Mouse (Mus musculus): ENCODE results near the gene Herpud1. TPM values are rescaled to one million over a fixed set of nuclear protein-coding genes. Genes with fewer than 3 reads are reported as not detected.

Herpud1 gene
- polyA plus RNA-seq, 1 experiment from 2014 or later: 72.3 TPM

GRCm38 (mm10) chr8:94413509-94413908 is 27.3 kb downstream of the Herpud1 start:
- Histone ChIP-seq H3K36me3 (ENCODE audit: control insufficient read depth, insufficient read depth, low read length) (no peaks in the 10 kb centered on the region), H3K9ac (ENCODE audit: low read depth, low read length) (no peak overlapping the region), H3K4me1 (ENCODE audit: control insufficient read depth, insufficient read depth, low read length) (no peaks in the 10 kb centered on the region), H3K4me3 (ENCODE audit: low read depth, low read length) (no peak overlapping the region), H3K4me2 (ENCODE audit: low read length) (no peak overlapping the region), H3K27me3 (ENCODE audit: control insufficient read depth, insufficient read depth, low read depth, low read length) (no peaks in the 10 kb centered on the region), H3K27ac (ENCODE audit: low read length) (no peak overlapping the region), H3K9me3 (replicated peaks; ENCODE audit: control insufficient read depth, low read length, poor library complexity, severe bottlenecking) (no peaks in the 10 kb centered on the region)
- WGBS: 92% methylated on average over 6 of the region's 6 CpGs
- ATAC-seq: no peak

- Histone ChIP-seq H3K4me2 (ENCODE audit: low read length) (no peak overlapping the region), H3K27ac (ENCODE audit: low read length) (no peak overlapping the region), H3K4me3 (ENCODE audit: low read depth, low read length) (no peak overlapping the region), H3K36me3 (ENCODE audit: control insufficient read depth, insufficient read depth, low read length) (no peaks in the 10 kb centered on the region), H3K9ac (ENCODE audit: low read depth, low read length) (no peak overlapping the region), H3K4me1 (ENCODE audit: control insufficient read depth, insufficient read depth, low read length) (no peaks in the 10 kb centered on the region), H3K27me3 (ENCODE audit: control insufficient read depth, insufficient read depth, low read depth, low read length) (no peaks in the 10 kb centered on the region), H3K9me3 (replicated peaks; ENCODE audit: control insufficient read depth, low read length, poor library complexity, severe bottlenecking) (no peaks in the 10 kb centered on the region)
- no peak for ATAC-seq
- 78% methylated on average over 2 of the region's 2 CpGs for WGBS
Observed at GRCm38 (mm10) chr8:94415218-94415617, 29.0 kb downstream of the Herpud1 start.

- H3K4me1 ChIP-seq (ENCODE audit: control insufficient read depth, insufficient read depth, low read length): no peaks in the 10 kb centered on the region
- H3K4me2 ChIP-seq (ENCODE audit: low read length): no peak overlapping the region
- ATAC-seq: no peak
- H3K4me3 ChIP-seq (ENCODE audit: low read depth, low read length): no peak overlapping the region
- no peak overlapping the region for H3K9ac ChIP-seq (ENCODE audit: low read depth, low read length)
- H3K27me3 ChIP-seq (ENCODE audit: control insufficient read depth, insufficient read depth, low read depth, low read length): no peaks in the 10 kb centered on the region
- no peak overlapping the region for H3K27ac ChIP-seq (ENCODE audit: low read length)
- WGBS: 84% methylated on average over 9 of the region's 9 CpGs
- H3K36me3 ChIP-seq (ENCODE audit: control insufficient read depth, insufficient read depth, low read length): no peaks in the 10 kb centered on the region
- no peaks in the 10 kb centered on the region for H3K9me3 ChIP-seq (replicated peaks; ENCODE audit: control insufficient read depth, low read length, poor library complexity, severe bottlenecking)
Observed at GRCm38 (mm10) chr8:94418017-94418416, 31.8 kb downstream of the Herpud1 start.

GRCm38 (mm10) chr8:94422270-94422669 is 36.0 kb downstream of the Herpud1 start:
- Histone ChIP-seq H3K9me3 (replicated peaks; ENCODE audit: control insufficient read depth, low read length, poor library complexity, severe bottlenecking) (no peaks in the 10 kb centered on the region), H3K4me2 (ENCODE audit: low read length) (no peak overlapping the region)

GRCm38 (mm10) chr8:94427953-94428352 is 41.7 kb downstream of the Herpud1 start:
- Histone ChIP-seq H3K27me3 (ENCODE audit: control insufficient read depth, insufficient read depth, low read depth, low read length) (no peaks in the 10 kb centered on the region), H3K9me3 (replicated peaks; ENCODE audit: control insufficient read depth, low read length, poor library complexity, severe bottlenecking) (no peaks in the 10 kb centered on the region), H3K9ac (ENCODE audit: low read depth, low read length) (no peak overlapping the region), H3K27ac (ENCODE audit: low read length) (no peak overlapping the region), H3K4me1 (ENCODE audit: control insufficient read depth, insufficient read depth, low read length) (no peaks in the 10 kb centered on the region), H3K4me2 (ENCODE audit: low read length) (no peak overlapping the region), H3K36me3 (ENCODE audit: control insufficient read depth, insufficient read depth, low read length) (no peaks in the 10 kb centered on the region), H3K4me3 (ENCODE audit: low read depth, low read length) (no peak overlapping the region)
- ATAC-seq: no peak
- WGBS: 77% methylated on average over 10 of the region's 10 CpGs

More at GRCm38 (mm10) chr8:94422270-94422669, 36.0 kb downstream of the Herpud1 start:
- Histone ChIP-seq H3K27ac (ENCODE audit: low read length) (no peak overlapping the region), H3K4me3 (ENCODE audit: low read depth, low read length) (no peak overlapping the region), H3K36me3 (ENCODE audit: control insufficient read depth, insufficient read depth, low read length) (no peaks in the 10 kb centered on the region), H3K9ac (ENCODE audit: low read depth, low read length) (no peak overlapping the region), H3K27me3 (ENCODE audit: control insufficient read depth, insufficient read depth, low read depth, low read length) (no peaks in the 10 kb centered on the region), H3K4me1 (ENCODE audit: control insufficient read depth, insufficient read depth, low read length) (no peaks in the 10 kb centered on the region)
- ATAC-seq: no peak
- WGBS: 91% methylated on average over 4 of the region's 4 CpGs

GRCm38 (mm10) chr8:94428420-94428819 is 42.2 kb downstream of the Herpud1 start:
- Histone ChIP-seq H3K4me2 (ENCODE audit: low read length) (no peak overlapping the region), H3K4me1 (ENCODE audit: control insufficient read depth, insufficient read depth, low read length) (no peaks in the 10 kb centered on the region), H3K9ac (ENCODE audit: low read depth, low read length) (no peak overlapping the region), H3K27me3 (ENCODE audit: control insufficient read depth, insufficient read depth, low read depth, low read length) (no peaks in the 10 kb centered on the region), H3K36me3 (ENCODE audit: control insufficient read depth, insufficient read depth, low read length) (no peaks in the 10 kb centered on the region), H3K9me3 (replicated peaks; ENCODE audit: control insufficient read depth, low read length, poor library complexity, severe bottlenecking) (no peaks in the 10 kb centered on the region), H3K4me3 (ENCODE audit: low read depth, low read length) (no peak overlapping the region), H3K27ac (ENCODE audit: low read length) (no peak overlapping the region)
- no peak for ATAC-seq
- 84% methylated on average over 4 of the region's 4 CpGs for WGBS

- no peak for ATAC-seq
- Histone ChIP-seq H3K27me3 (ENCODE audit: control insufficient read depth, insufficient read depth, low read depth, low read length) (peaks cover 6% of the 10 kb centered on the region), H3K9me3 (replicated peaks; ENCODE audit: control insufficient read depth, low read length, poor library complexity, severe bottlenecking) (no peaks in the 10 kb centered on the region)
Observed at GRCm38 (mm10) chr8:94429376-94429775, 43.1 kb downstream of the Herpud1 start.

GRCm38 (mm10) chr8:94432212-94432611 is 46.0 kb downstream of the Herpud1 start:
- ATAC-seq: no peak
- no peaks in the 10 kb centered on the region for H3K9me3 ChIP-seq (replicated peaks; ENCODE audit: control insufficient read depth, low read length, poor library complexity, severe bottlenecking)
- H3K4me3 ChIP-seq (ENCODE audit: low read depth, low read length): no peak overlapping the region
- peaks cover 12% of the 10 kb centered on the region for H3K27me3 ChIP-seq (ENCODE audit: control insufficient read depth, insufficient read depth, low read depth, low read length)
- no peak overlapping the region for H3K9ac ChIP-seq (ENCODE audit: low read depth, low read length)
- H3K27ac ChIP-seq (ENCODE audit: low read length): no peak overlapping the region
- peaks cover 4% of the 10 kb centered on the region; the same call in 1 of the 2 replicates for H3K4me1 ChIP-seq (ENCODE audit: control insufficient read depth, insufficient read depth, low read length)
- no peaks in the 10 kb centered on the region for H3K36me3 ChIP-seq (ENCODE audit: control insufficient read depth, insufficient read depth, low read length)
- no peak overlapping the region for H3K4me2 ChIP-seq (ENCODE audit: low read length)
- 81% methylated on average over 3 of the region's 3 CpGs for WGBS

More at GRCm38 (mm10) chr8:94429376-94429775, 43.1 kb downstream of the Herpud1 start:
- H3K4me3 ChIP-seq (ENCODE audit: low read depth, low read length): no peak overlapping the region
- peaks cover 4% of the 10 kb centered on the region; the same call in 1 of the 2 replicates for H3K4me1 ChIP-seq (ENCODE audit: control insufficient read depth, insufficient read depth, low read length)
- H3K27ac ChIP-seq (ENCODE audit: low read length): no peak overlapping the region
- 87% methylated on average over 7 of the region's 7 CpGs for WGBS
- H3K9ac ChIP-seq (ENCODE audit: low read depth, low read length): no peak overlapping the region
- H3K36me3 ChIP-seq (ENCODE audit: control insufficient read depth, insufficient read depth, low read length): no peaks in the 10 kb centered on the region
- H3K4me2 ChIP-seq (ENCODE audit: low read length): no peak overlapping the region

GRCm38 (mm10) chr8:94433981-94434466 is 47.8 kb downstream of the Herpud1 start, which contains the start of gene Nlrc5:
Gene Nlrc5 (plus strand): TSS chr8:94434356.
- Histone ChIP-seq H3K9ac (ENCODE audit: low read depth, low read length) (peak within 1 kb of the TSS; percentile 47), H3K27ac (ENCODE audit: low read length) (no peak within 1 kb of the TSS), H3K4me3 (ENCODE audit: low read depth, low read length) (peak within 1 kb of the TSS; percentile 43), H3K4me2 (ENCODE audit: low read length) (peak within 1 kb of the TSS; percentile 94), H3K4me1 (ENCODE audit: control insufficient read depth, insufficient read depth, low read length) (peaks cover 4% of the 10 kb centered on the region; the same call in 1 of the 2 replicates), H3K27me3 (ENCODE audit: control insufficient read depth, insufficient read depth, low read depth, low read length) (peaks cover 12% of the 10 kb centered on the region), H3K36me3 (ENCODE audit: control insufficient read depth, insufficient read depth, low read length) (no peaks in the 10 kb centered on the region), H3K9me3 (replicated peaks; ENCODE audit: control insufficient read depth, low read length, poor library complexity, severe bottlenecking) (no peaks in the 10 kb centered on the region)
- 3% methylated on average over 28 of the region's 29 CpGs for WGBS
- ATAC-seq: peak; percentile 17; the same call in 1 of the 2 replicates
